Mouse (Mus musculus) ES-E14 (cell line): Measurements from ENCODE around the gene Gm20521.

Source experiments
- CHD2 ChIP-seq: IDR thresholded peaks from 2 replicates; pipeline ENCODE4 v1.6.1; 2014; ENCODE audit warnings: mild to moderate bottlenecking, low read depth, low read length, inconsistent platforms
- HCFC1 ChIP-seq: IDR thresholded peaks from 2 replicates; pipeline ENCODE4 v1.6.1; 2012; ENCODE audit warnings: low read length, inconsistent platforms, borderline replicate concordance; ENCODE audit not compliant: insufficient read depth
- MAFK ChIP-seq: IDR thresholded peaks from 2 replicates; pipeline ENCODE4 v1.6.1; 2014; ENCODE audit warnings: mild to moderate bottlenecking, low read depth, low read length, inconsistent platforms; ENCODE audit not compliant: insufficient read depth
- ZNF384 ChIP-seq: IDR thresholded peaks from 2 replicates; pipeline ENCODE4 v1.6.1; 2012; ENCODE audit warnings: low read depth, low read length, inconsistent platforms

DNA sequence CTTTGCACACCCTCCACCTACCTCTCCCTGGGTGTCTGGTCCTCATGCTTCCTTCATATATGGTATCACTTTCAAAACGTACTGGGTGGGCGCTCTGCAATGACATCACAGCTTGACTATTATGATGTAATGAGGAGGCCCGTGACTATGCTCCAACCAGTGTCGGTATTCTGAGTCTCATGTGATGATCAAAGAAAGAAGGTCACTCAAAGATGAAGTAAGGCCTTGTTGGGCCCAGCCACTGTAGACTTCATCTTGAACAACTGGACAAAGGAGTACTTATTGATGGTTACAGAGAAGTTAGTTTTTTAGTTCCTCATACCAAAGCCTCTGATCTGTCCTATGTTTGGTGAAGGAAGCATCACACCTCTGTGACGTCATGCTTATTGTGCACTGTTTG is 12.4 kb upstream of the Gm20521 start, which contains the start of gene Homez:
- TF ChIP-seq ZNF384 (no peak), CHD2 (no peak), MAFK (no peak), HCFC1 (no peak)
